Mouse (Mus musculus) E14TG2a.4 (cell line): ENCODE results near the gene Mgat4e.

Experiments
- CTCF ChIP-seq: conservative IDR thresholded peaks from 2 replicates; pipeline ENCODE4 v1.5.1; 2014; ENCODE audit warnings: low read length
- POU5F1 ChIP-seq: IDR thresholded peaks from 2 replicates; pipeline ENCODE4 v1.6.1; 2014; ENCODE audit warnings: low read length, borderline replicate concordance

DNA sequence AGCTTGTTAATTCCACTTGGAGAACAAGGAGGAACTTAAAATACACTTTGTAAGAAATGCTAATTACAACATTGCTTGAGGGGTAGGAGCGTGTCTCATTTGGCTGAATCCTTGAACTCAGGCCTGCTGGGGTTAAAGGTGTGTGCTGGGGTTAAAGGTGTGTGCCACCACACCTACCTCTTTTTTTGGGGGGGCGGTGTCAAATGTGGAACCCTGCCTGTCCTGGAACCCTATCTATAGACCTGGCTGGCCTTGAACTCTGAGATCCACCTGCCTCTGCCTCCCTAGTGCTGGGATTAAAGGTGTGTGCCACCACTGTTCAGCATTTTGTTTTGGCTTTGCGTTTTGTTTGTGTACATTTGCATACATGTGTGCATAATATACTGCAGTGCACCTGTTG, 14.2 kb upstream of the Mgat4e start:
- TF ChIP-seq CTCF, result no peak
- no peak for TF ChIP-seq POU5F1
